Mouse (Mus musculus): ENCODE measurements around the gene Nus1. TPM values are rescaled to one million over a fixed set of nuclear protein-coding genes. Genes with fewer than 3 reads are reported as not detected.
A peak's percentile ranks its signal among the peaks of the same experiment; 100 is the strongest.

The Nus1 gene
- polyA plus RNA-seq, 1 experiment from 2014 or later = 11.4 TPM

GRCm38 (mm10) chr10:52417998-52418860, 882 bp downstream of the Nus1 start:
- Histone ChIP-seq H3K4me1 (replicated peaks) (peaks cover 33% of the 10 kb centered on the region), H3K27me3 (replicated peaks) (no peaks in the 10 kb centered on the region), H3K36me3 (no peaks in the 10 kb centered on the region), H3K9me3 (replicated peaks) (no peaks in the 10 kb centered on the region), H3K4me3 (peak overlapping the region; percentile 82), H3K4me2 (peak overlapping the region; percentile 87), H3K27ac (ENCODE audit: poor library complexity, severe bottlenecking) (peak overlapping the region; percentile 90), H3K9ac (peak overlapping the region; percentile 85)
- ATAC-seq (ENCODE audit: insufficient number of reproducible peaks, low FRiP score) = peak; percentile 34
- WGBS = 1% methylated on average over 39 of the region's 39 CpGs

GRCm38 (mm10) chr10:52418931-52419330, 1.6 kb downstream of the Nus1 start:
- H3K4me1 ChIP-seq (replicated peaks) = peaks cover 33% of the 10 kb centered on the region
- no peaks in the 10 kb centered on the region for H3K9me3 ChIP-seq (replicated peaks)
- ATAC-seq (ENCODE audit: insufficient number of reproducible peaks, low FRiP score) = no peak
- no peak overlapping the region for H3K27ac ChIP-seq (ENCODE audit: poor library complexity, severe bottlenecking)
- H3K9ac ChIP-seq = peak overlapping the region; percentile 85
- H3K4me2 ChIP-seq = peak overlapping the region; percentile 87
- no peaks in the 10 kb centered on the region for H3K36me3 ChIP-seq
- WGBS = 31% methylated on average over 5 of the region's 5 CpGs
- H3K27me3 ChIP-seq (replicated peaks) = no peaks in the 10 kb centered on the region
- H3K4me3 ChIP-seq = peak overlapping the region; percentile 82

- WGBS = 76% methylated on average over 4 of the region's 4 CpGs
- Histone ChIP-seq H3K4me3 (peak overlapping the region; percentile 82; the same call in 1 of the 2 replicates), H3K4me1 (replicated peaks) (peaks cover 33% of the 10 kb centered on the region), H3K27me3 (replicated peaks) (no peaks in the 10 kb centered on the region), H3K9me3 (replicated peaks) (no peaks in the 10 kb centered on the region), H3K4me2 (peak overlapping the region; percentile 87), H3K27ac (ENCODE audit: poor library complexity, severe bottlenecking) (no peak overlapping the region), H3K9ac (no peak overlapping the region), H3K36me3 (no peaks in the 10 kb centered on the region)
- ATAC-seq (ENCODE audit: insufficient number of reproducible peaks, low FRiP score) = no peak
These were observed 2.1 kb downstream of the Nus1 start for GRCm38 (mm10) chr10:52419402-52419801.

- 96% methylated on average over 1 of the region's 1 CpGs for WGBS
- H3K9ac ChIP-seq = no peak overlapping the region
These were observed 3.2 kb downstream of the Nus1 start for GRCm38 (mm10) chr10:52420526-52420925.

GRCm38 (mm10) chr10:52421716-52422115, 4.4 kb downstream of the Nus1 start:
- WGBS = 77% methylated on average over 6 of the region's 6 CpGs
- Histone ChIP-seq H3K4me3 (no peak overlapping the region), H3K36me3 (no peaks in the 10 kb centered on the region), H3K4me2 (no peak overlapping the region), H3K9ac (no peak overlapping the region), H3K9me3 (replicated peaks) (no peaks in the 10 kb centered on the region), H3K27ac (ENCODE audit: poor library complexity, severe bottlenecking) (no peak overlapping the region), H3K4me1 (replicated peaks) (peaks cover 42% of the 10 kb centered on the region), H3K27me3 (replicated peaks) (no peaks in the 10 kb centered on the region)
- ATAC-seq (ENCODE audit: insufficient number of reproducible peaks, low FRiP score) = no peak

More at GRCm38 (mm10) chr10:52420526-52420925, 3.2 kb downstream of the Nus1 start:
- Histone ChIP-seq H3K4me3 (no peak overlapping the region), H3K4me1 (replicated peaks) (peaks cover 33% of the 10 kb centered on the region), H3K27me3 (replicated peaks) (no peaks in the 10 kb centered on the region), H3K27ac (ENCODE audit: poor library complexity, severe bottlenecking) (no peak overlapping the region), H3K4me2 (no peak overlapping the region), H3K9me3 (replicated peaks) (no peaks in the 10 kb centered on the region), H3K36me3 (no peaks in the 10 kb centered on the region)
- ATAC-seq (ENCODE audit: insufficient number of reproducible peaks, low FRiP score) = no peak

GRCm38 (mm10) chr10:52423097-52423496, 5.8 kb downstream of the Nus1 start:
- no peak overlapping the region for H3K4me2 ChIP-seq
- H3K27me3 ChIP-seq (replicated peaks) = no peaks in the 10 kb centered on the region
- H3K36me3 ChIP-seq = no peaks in the 10 kb centered on the region
- no peaks in the 10 kb centered on the region for H3K9me3 ChIP-seq (replicated peaks)
- no peak overlapping the region for H3K4me3 ChIP-seq
- WGBS = 76% methylated on average over 2 of the region's 2 CpGs
- peaks cover 42% of the 10 kb centered on the region for H3K4me1 ChIP-seq (replicated peaks)
- H3K27ac ChIP-seq (ENCODE audit: poor library complexity, severe bottlenecking) = no peak overlapping the region
- no peak for ATAC-seq (ENCODE audit: insufficient number of reproducible peaks, low FRiP score)
- no peak overlapping the region for H3K9ac ChIP-seq

GRCm38 (mm10) chr10:52426314-52426980, 9.1 kb downstream of the Nus1 start:
- Histone ChIP-seq H3K27ac (ENCODE audit: poor library complexity, severe bottlenecking) (no peak overlapping the region), H3K4me1 (replicated peaks) (peaks cover 22% of the 10 kb centered on the region), H3K9ac (no peak overlapping the region), H3K4me3 (no peak overlapping the region), H3K9me3 (replicated peaks) (no peaks in the 10 kb centered on the region), H3K27me3 (replicated peaks) (no peaks in the 10 kb centered on the region), H3K36me3 (peaks cover 16% of the 10 kb centered on the region), H3K4me2 (no peak overlapping the region)
- no peak for ATAC-seq (ENCODE audit: insufficient number of reproducible peaks, low FRiP score)
- WGBS = 77% methylated on average over 7 of the region's 7 CpGs

GRCm38 (mm10) chr10:52427634-52428415, 10.5 kb downstream of the Nus1 start:
- Histone ChIP-seq H3K4me3 (no peak overlapping the region), H3K27ac (ENCODE audit: poor library complexity, severe bottlenecking) (no peak overlapping the region), H3K4me1 (replicated peaks) (peaks cover 11% of the 10 kb centered on the region), H3K9me3 (replicated peaks) (no peaks in the 10 kb centered on the region), H3K36me3 (peaks cover 26% of the 10 kb centered on the region), H3K9ac (no peak overlapping the region), H3K27me3 (replicated peaks) (no peaks in the 10 kb centered on the region), H3K4me2 (no peak overlapping the region)
- 63% methylated on average over 2 of the region's 2 CpGs for WGBS
- no peak for ATAC-seq (ENCODE audit: insufficient number of reproducible peaks, low FRiP score)

GRCm38 (mm10) chr10:52430953-52431352, 13.6 kb downstream of the Nus1 start:
- no peak for ATAC-seq (ENCODE audit: insufficient number of reproducible peaks, low FRiP score)
- H3K4me2 ChIP-seq = no peak overlapping the region
- H3K36me3 ChIP-seq = peaks cover 55% of the 10 kb centered on the region
- WGBS = 95% methylated on average over 1 of the region's 1 CpGs
- H3K27ac ChIP-seq (ENCODE audit: poor library complexity, severe bottlenecking) = no peak overlapping the region
- peaks cover 7% of the 10 kb centered on the region for H3K4me1 ChIP-seq (replicated peaks)
- H3K9me3 ChIP-seq (replicated peaks) = no peaks in the 10 kb centered on the region
- no peaks in the 10 kb centered on the region for H3K27me3 ChIP-seq (replicated peaks)
- H3K9ac ChIP-seq = no peak overlapping the region
- H3K4me3 ChIP-seq = no peak overlapping the region

- Histone ChIP-seq H3K4me2 (no peak overlapping the region), H3K36me3 (peaks cover 77% of the 10 kb centered on the region), H3K4me3 (no peak overlapping the region), H3K9ac (no peak overlapping the region), H3K4me1 (replicated peaks) (no peaks in the 10 kb centered on the region), H3K9me3 (replicated peaks) (no peaks in the 10 kb centered on the region), H3K27me3 (replicated peaks) (no peaks in the 10 kb centered on the region), H3K27ac (ENCODE audit: poor library complexity, severe bottlenecking) (no peak overlapping the region)
- 92% methylated on average over 8 of the region's 8 CpGs for WGBS
- ATAC-seq (ENCODE audit: insufficient number of reproducible peaks, low FRiP score) = no peak
These were observed 17.5 kb downstream of the Nus1 start for GRCm38 (mm10) chr10:52434836-52435235.

GRCm38 (mm10) chr10:52460614-52461013, 43.3 kb downstream of the Nus1 start:
- ATAC-seq (ENCODE audit: insufficient number of reproducible peaks, low FRiP score) = no peak
- Histone ChIP-seq H3K4me3 (no peak overlapping the region), H3K27ac (ENCODE audit: poor library complexity, severe bottlenecking) (no peak overlapping the region), H3K36me3 (no peaks in the 10 kb centered on the region), H3K27me3 (replicated peaks) (no peaks in the 10 kb centered on the region), H3K4me1 (replicated peaks) (no peaks in the 10 kb centered on the region), H3K9ac (no peak overlapping the region), H3K9me3 (replicated peaks) (no peaks in the 10 kb centered on the region), H3K4me2 (no peak overlapping the region)
- WGBS = 63% methylated on average over 2 of the region's 2 CpGs
